Mouse (Mus musculus): ENCODE measurements around the gene Clic1. TPM values are rescaled to one million over a fixed set of nuclear protein-coding genes. Genes with fewer than 3 reads are reported as not detected.

The Clic1 gene
- polyA plus RNA-seq, 1 experiment from 2014 or later = 73.9 TPM

- H3K4me3 ChIP-seq (ENCODE audit: low read depth, low read length) = peak within 1 kb of the TSS; percentile 27
- H3K27ac ChIP-seq (replicated peaks; ENCODE audit: low read depth, low read length) = no peak within 1 kb of the TSS
- peak within 1 kb of the TSS; percentile 60 for H3K4me2 ChIP-seq (ENCODE audit: low read depth, low read length)
- peaks cover 9% of the 10 kb centered on the region for H3K36me3 ChIP-seq (replicated peaks; ENCODE audit: control insufficient read depth, insufficient read depth, low read depth, low read length)
- no peaks in the 10 kb centered on the region for H3K9me3 ChIP-seq (replicated peaks; ENCODE audit: control insufficient read depth, low read length)
- H3K4me1 ChIP-seq (ENCODE audit: control insufficient read depth, insufficient read depth, low read length) = peaks cover 12% of the 10 kb centered on the region
- 2% methylated on average over 48 of the region's 48 CpGs for WGBS
- H3K27me3 ChIP-seq (ENCODE audit: control insufficient read depth, insufficient read depth, low read length) = peaks cover 14% of the 10 kb centered on the region
- DNase-seq (ENCODE audit: low spot score) = peak; percentile 77
- ATAC-seq (replicated peaks; ENCODE audit: insufficient number of reproducible peaks, low FRiP score, low TSS enrichment, low read depth) = peak; percentile 11; the same call in 1 of the 2 replicates
- peak within 1 kb of the TSS; percentile 46 for H3K9ac ChIP-seq (replicated peaks; ENCODE audit: low read length)
These were observed 15.5 kb downstream of the Clic1 start, which contains the start of gene Ly6g6c for GRCm38 (mm10) chr17:35064951-35065947. Ly6g6c (plus strand) TSS chr17:35065388.

- Histone ChIP-seq H3K4me3 (ENCODE audit: low read depth, low read length) (peak within 1 kb of the TSS; percentile 27), H3K27ac (replicated peaks; ENCODE audit: low read depth, low read length) (no peak within 1 kb of the TSS), H3K9ac (replicated peaks; ENCODE audit: low read length) (peak within 1 kb of the TSS; percentile 46), H3K4me1 (ENCODE audit: control insufficient read depth, insufficient read depth, low read length) (peaks cover 4% of the 10 kb centered on the region; the same call in 1 of the 2 replicates), H3K4me2 (ENCODE audit: low read depth, low read length) (peak within 1 kb of the TSS; percentile 60), H3K27me3 (ENCODE audit: control insufficient read depth, insufficient read depth, low read length) (peaks cover 14% of the 10 kb centered on the region), H3K36me3 (replicated peaks; ENCODE audit: control insufficient read depth, insufficient read depth, low read depth, low read length) (peaks cover 6% of the 10 kb centered on the region), H3K9me3 (replicated peaks; ENCODE audit: control insufficient read depth, low read length) (no peaks in the 10 kb centered on the region)
- ATAC-seq (replicated peaks; ENCODE audit: insufficient number of reproducible peaks, low FRiP score, low TSS enrichment, low read depth) = no peak
- DNase-seq (ENCODE audit: low spot score) = no peak
- whole genome bisulfite sequencing = 44% methylated on average over 10 of the region's 10 CpGs
These were observed 16.3 kb downstream of the Clic1 start, which contains the start of gene Mpig6b for GRCm38 (mm10) chr17:35066084-35066483. Mpig6b (minus strand) TSS chr17:35066184.

GRCm38 (mm10) chr17:35068213-35068914, 18.6 kb downstream of the Clic1 start:
- ATAC-seq (replicated peaks; ENCODE audit: insufficient number of reproducible peaks, low FRiP score, low TSS enrichment, low read depth) = no peak
- peaks cover 14% of the 10 kb centered on the region for H3K27me3 ChIP-seq (ENCODE audit: control insufficient read depth, insufficient read depth, low read length)
- no peak overlapping the region for H3K9ac ChIP-seq (replicated peaks; ENCODE audit: low read length)
- no peak overlapping the region for H3K4me3 ChIP-seq (ENCODE audit: low read depth, low read length)
- 82% methylated on average over 17 of the region's 17 CpGs for WGBS
- no peaks in the 10 kb centered on the region for H3K36me3 ChIP-seq (replicated peaks; ENCODE audit: control insufficient read depth, insufficient read depth, low read depth, low read length)
- no peak overlapping the region; the same call in 1 of the 2 replicates for H3K4me2 ChIP-seq (ENCODE audit: low read depth, low read length)
- H3K4me1 ChIP-seq (ENCODE audit: control insufficient read depth, insufficient read depth, low read length) = peaks cover 4% of the 10 kb centered on the region; the same call in 1 of the 2 replicates
- no peak overlapping the region for H3K27ac ChIP-seq (replicated peaks; ENCODE audit: low read depth, low read length)
- H3K9me3 ChIP-seq (replicated peaks; ENCODE audit: control insufficient read depth, low read length) = no peaks in the 10 kb centered on the region
- no peak for DNase-seq (ENCODE audit: low spot score)

- Histone ChIP-seq H3K4me2 (ENCODE audit: low read depth, low read length) (no peak overlapping the region), H3K27ac (replicated peaks; ENCODE audit: low read depth, low read length) (no peak overlapping the region), H3K9ac (replicated peaks; ENCODE audit: low read length) (no peak overlapping the region), H3K4me1 (ENCODE audit: control insufficient read depth, insufficient read depth, low read length) (no peaks in the 10 kb centered on the region), H3K9me3 (replicated peaks; ENCODE audit: control insufficient read depth, low read length) (no peaks in the 10 kb centered on the region), H3K4me3 (ENCODE audit: low read depth, low read length) (no peak overlapping the region), H3K36me3 (replicated peaks; ENCODE audit: control insufficient read depth, insufficient read depth, low read depth, low read length) (no peaks in the 10 kb centered on the region), H3K27me3 (ENCODE audit: control insufficient read depth, insufficient read depth, low read length) (peaks cover 9% of the 10 kb centered on the region)
- 50% methylated on average over 6 of the region's 6 CpGs for WGBS
- ATAC-seq (replicated peaks; ENCODE audit: insufficient number of reproducible peaks, low FRiP score, low TSS enrichment, low read depth) (no peak), DNase-seq (ENCODE audit: low spot score) (no peak)
These were observed 20.9 kb downstream of the Clic1 start for GRCm38 (mm10) chr17:35070556-35071229.

GRCm38 (mm10) chr17:35071454-35071853, 21.7 kb downstream of the Clic1 start:
- no peak overlapping the region for H3K4me3 ChIP-seq (ENCODE audit: low read depth, low read length)
- no peak overlapping the region for H3K4me2 ChIP-seq (ENCODE audit: low read depth, low read length)
- no peaks in the 10 kb centered on the region for H3K36me3 ChIP-seq (replicated peaks; ENCODE audit: control insufficient read depth, insufficient read depth, low read depth, low read length)
- no peak overlapping the region; the same call in 1 of the 2 replicates for H3K27ac ChIP-seq (replicated peaks; ENCODE audit: low read depth, low read length)
- peaks cover 2% of the 10 kb centered on the region; the same call in 1 of the 2 replicates for H3K4me1 ChIP-seq (ENCODE audit: control insufficient read depth, insufficient read depth, low read length)
- WGBS = 81% methylated on average over 9 of the region's 9 CpGs
- ATAC-seq (replicated peaks; ENCODE audit: insufficient number of reproducible peaks, low FRiP score, low TSS enrichment, low read depth) = no peak
- H3K27me3 ChIP-seq (ENCODE audit: control insufficient read depth, insufficient read depth, low read length) = peaks cover 6% of the 10 kb centered on the region
- no peak overlapping the region for H3K9ac ChIP-seq (replicated peaks; ENCODE audit: low read length)
- H3K9me3 ChIP-seq (replicated peaks; ENCODE audit: control insufficient read depth, low read length) = no peaks in the 10 kb centered on the region
- DNase-seq (ENCODE audit: low spot score) = no peak

GRCm38 (mm10) chr17:35074097-35074496, 24.3 kb downstream of the Clic1 start:
- peaks cover 9% of the 10 kb centered on the region for H3K4me1 ChIP-seq (ENCODE audit: control insufficient read depth, insufficient read depth, low read length)
- no peaks in the 10 kb centered on the region for H3K36me3 ChIP-seq (replicated peaks; ENCODE audit: control insufficient read depth, insufficient read depth, low read depth, low read length)
- H3K4me3 ChIP-seq (ENCODE audit: low read depth, low read length) = no peak overlapping the region
- no peak for DNase-seq (ENCODE audit: low spot score)
- H3K9ac ChIP-seq (replicated peaks; ENCODE audit: low read length) = no peak overlapping the region
- WGBS = 49% methylated on average over 16 of the region's 17 CpGs
- H3K27me3 ChIP-seq (ENCODE audit: control insufficient read depth, insufficient read depth, low read length) = no peaks in the 10 kb centered on the region
- H3K27ac ChIP-seq (replicated peaks; ENCODE audit: low read depth, low read length) = no peak overlapping the region
- no peak for ATAC-seq (replicated peaks; ENCODE audit: insufficient number of reproducible peaks, low FRiP score, low TSS enrichment, low read depth)
- H3K4me2 ChIP-seq (ENCODE audit: low read depth, low read length) = no peak overlapping the region
- no peaks in the 10 kb centered on the region for H3K9me3 ChIP-seq (replicated peaks; ENCODE audit: control insufficient read depth, low read length)

- no peaks in the 10 kb centered on the region for H3K36me3 ChIP-seq (replicated peaks; ENCODE audit: control insufficient read depth, insufficient read depth, low read depth, low read length)
- peaks cover 9% of the 10 kb centered on the region for H3K4me1 ChIP-seq (ENCODE audit: control insufficient read depth, insufficient read depth, low read length)
- peak; percentile 43 for DNase-seq (ENCODE audit: low spot score)
- H3K9me3 ChIP-seq (replicated peaks; ENCODE audit: control insufficient read depth, low read length) = no peaks in the 10 kb centered on the region
- H3K27ac ChIP-seq (replicated peaks; ENCODE audit: low read depth, low read length) = no peak within 1 kb of the TSS
- no peak for ATAC-seq (replicated peaks; ENCODE audit: insufficient number of reproducible peaks, low FRiP score, low TSS enrichment, low read depth)
- H3K4me2 ChIP-seq (ENCODE audit: low read depth, low read length) = peak within 1 kb of the TSS; percentile 7; the same call in 1 of the 2 replicates
- no peak within 1 kb of the TSS for H3K4me3 ChIP-seq (ENCODE audit: low read depth, low read length)
- peak within 1 kb of the TSS; percentile 26 for H3K9ac ChIP-seq (replicated peaks; ENCODE audit: low read length)
- 15% methylated on average over 10 of the region's 10 CpGs for WGBS
- H3K27me3 ChIP-seq (ENCODE audit: control insufficient read depth, insufficient read depth, low read length) = no peaks in the 10 kb centered on the region
These were observed 26.9 kb downstream of the Clic1 start, which contains the start of gene Ly6g6e for GRCm38 (mm10) chr17:35076507-35077176. Ly6g6e (plus strand) TSS chr17:35076902.

All from embryonic facial prominence, embryonic 11.5 days (tissue).